Mouse (Mus musculus): ENCODE measurements at regions not wholly inside any gene's neighbourhood (a gene's known extent, or its start where the extent isn't known, plus 50 kb on each side); places are given as distances from the start of the nearest gene placed in this dataset.
A peak's percentile ranks its signal among the peaks of the same experiment; 100 is the strongest.

DNA sequence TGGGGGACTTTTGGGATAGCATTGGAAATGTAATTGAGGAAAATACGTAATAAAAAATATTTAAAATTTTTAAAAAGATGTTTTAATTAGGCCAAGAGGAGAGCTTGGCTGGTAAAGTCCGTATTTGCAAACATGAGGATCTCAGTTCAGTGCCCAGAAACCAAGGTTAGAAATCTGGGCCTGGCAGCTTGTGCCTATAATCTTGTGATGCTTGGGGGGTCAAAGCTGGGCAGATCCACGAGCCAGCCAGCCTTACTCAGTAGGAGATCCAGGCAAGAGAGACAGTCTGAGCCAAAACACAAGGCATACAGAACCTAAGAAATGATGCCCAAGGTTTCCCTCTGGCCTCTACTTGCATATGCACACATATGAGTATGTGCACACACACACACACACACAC lies 54.1 kb upstream of the Cxadr start:
- DNase-seq = no peak

DNA sequence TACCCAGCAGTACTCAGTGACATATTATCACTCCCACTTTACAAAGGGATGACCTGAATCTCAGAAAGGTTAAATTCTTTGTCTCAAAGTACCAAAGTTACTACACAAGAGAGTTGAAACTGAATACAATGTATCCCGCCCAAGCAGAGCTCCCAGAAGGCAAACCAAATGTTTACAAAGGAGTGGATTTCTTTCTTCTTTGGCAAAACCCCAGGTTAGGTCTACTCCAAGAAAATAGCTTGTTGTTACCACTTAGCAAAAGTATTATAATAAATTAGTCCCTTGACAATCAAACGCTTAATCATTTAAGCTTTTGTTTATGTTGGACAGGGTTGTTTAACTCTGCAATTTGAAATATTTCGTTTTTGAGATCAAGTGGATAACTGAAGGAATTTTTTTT lies 58.6 kb upstream of the Cxadr start:
- no peak for DNase-seq

DNA sequence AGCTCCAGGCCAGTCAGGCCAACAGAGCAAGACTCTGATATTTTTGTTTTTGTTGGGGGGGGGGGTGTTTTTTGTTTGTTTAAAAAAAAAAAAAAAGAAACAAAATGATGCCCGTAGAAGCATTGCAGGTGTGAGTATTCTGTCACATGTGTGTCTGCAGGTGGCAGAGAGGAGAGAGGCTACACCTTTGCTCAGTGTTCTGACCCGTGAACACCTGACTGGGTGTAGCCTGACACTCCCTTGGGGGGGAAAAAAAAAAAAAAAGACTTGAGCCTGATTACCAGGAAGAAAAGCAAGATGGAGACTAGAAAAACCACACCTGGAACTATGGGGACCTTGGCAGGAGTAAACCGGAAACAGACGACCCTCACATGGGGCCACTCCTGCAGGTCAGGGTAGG lies 61.1 kb upstream of the Cxadr start:
- DNase-seq = no peak

DNA sequence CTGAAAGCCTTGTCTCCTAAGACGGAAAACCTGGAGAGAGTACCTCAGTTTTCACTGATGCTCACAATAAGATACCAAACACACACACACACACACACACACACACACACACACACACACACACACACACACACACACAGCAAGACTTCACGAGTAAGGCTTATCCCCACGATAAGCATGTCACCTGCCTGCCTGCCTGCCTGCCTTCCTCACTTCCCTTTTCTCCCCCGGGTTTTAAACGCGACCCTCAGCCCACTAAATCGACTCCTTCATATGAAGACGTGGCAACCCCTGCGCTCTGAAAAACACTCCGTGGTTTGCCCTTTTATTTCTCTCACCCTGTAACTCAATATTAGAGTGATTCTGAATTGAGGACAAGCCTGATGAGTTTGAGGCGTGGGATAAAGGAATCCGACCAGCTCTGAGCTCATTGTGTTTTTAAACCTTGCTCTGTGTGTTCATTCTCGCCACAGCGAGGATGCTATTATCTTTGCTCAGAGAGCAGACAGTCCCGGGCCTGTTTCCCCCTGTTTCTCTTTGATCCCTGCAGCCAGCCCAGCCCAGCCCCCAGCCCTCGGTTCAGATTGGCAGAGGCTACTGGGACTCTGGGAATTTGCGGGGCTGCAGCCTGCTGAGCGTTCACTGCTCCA lies 63.1 kb upstream of the Cxadr start:
- DNase-seq = peak in 1 of 2 experiments; percentile 13

DNA sequence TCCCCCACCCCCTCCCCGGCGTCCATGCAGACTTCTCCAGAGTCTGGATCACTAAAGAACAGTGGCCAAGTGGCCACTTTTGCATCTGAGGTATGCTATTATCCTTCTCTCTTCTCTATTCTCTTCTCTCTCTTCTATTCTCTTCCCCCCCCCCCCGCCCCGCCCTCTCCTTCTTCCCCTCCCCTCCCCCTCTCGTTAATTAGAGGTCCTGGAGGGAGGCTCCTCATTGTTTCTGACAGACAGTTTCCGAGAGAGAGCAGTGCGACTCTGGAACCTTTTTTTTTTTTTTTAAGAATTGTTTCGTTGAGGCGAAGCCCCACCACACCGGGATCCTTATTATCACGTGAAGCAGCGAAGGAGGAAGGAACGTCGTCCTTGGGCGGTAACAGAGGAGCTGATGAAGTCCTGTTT lies 63.6 kb upstream of the Cxadr start:
- peak in 1 of 2 experiments; percentile 29 for DNase-seq

DNA sequence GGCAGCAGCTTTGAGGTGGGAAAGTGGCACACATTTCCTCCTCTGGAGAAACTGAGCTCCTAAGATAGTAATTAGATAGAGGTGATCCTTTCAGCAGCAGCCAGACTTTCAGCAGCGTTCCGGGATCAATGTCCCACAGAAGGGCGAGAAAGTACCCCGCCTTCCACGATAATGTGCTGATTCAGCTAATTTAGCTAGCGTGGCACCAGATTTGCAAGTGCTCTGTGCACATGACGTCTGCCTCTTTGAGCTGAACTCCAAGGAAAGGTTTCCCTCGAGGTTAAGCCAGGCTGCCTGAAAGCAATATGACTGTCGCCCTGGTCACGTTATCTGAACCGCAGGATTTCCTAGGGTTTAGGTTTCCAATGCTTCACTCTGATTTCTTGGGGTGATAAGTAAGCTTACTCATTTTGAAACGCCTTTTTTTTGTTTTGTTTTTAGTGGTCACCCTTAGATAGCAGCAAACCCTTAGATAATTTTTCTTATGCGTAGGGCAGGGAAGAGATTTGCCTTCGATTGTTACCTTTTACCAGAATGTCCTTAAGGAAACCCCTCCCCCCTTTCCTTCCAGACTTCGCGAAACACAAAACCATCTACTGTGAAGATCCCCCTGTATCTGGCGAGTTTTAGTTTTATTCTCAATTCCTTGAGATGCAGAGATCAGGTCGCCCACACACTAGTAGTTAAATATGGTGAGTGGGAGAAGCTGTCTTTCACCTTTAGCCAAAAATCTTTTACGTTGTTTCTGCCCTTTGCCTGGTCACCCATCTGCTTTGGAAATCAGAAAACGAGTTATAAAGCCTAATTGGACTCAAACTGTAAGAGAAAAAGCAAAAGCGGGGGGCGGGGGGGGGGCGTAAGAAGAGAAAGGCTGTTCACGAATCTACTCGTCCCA lies 64.3 kb upstream of the Cxadr start:
- peak in 1 of 2 experiments; percentile 26 for DNase-seq

DNA sequence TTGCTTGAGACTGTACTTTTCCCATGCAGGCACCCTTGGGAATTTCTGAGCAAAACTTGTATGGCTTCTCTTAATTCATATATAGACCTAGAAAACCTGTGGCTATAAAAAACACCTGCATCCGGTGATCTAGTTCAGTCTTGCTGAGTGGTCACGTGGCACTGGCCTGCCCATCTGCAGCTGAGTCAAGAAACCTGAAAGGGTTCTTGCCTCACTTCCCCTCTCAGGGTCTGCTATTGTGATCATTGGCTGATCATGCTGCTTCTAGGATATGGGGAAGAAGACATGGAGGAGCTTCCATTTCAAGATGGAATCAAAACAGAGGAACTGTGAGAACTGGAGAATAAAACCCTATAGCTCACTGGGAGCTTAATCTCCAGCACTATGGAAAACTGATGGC lies 69.1 kb upstream of the Cxadr start:
- no peak for DNase-seq

DNA sequence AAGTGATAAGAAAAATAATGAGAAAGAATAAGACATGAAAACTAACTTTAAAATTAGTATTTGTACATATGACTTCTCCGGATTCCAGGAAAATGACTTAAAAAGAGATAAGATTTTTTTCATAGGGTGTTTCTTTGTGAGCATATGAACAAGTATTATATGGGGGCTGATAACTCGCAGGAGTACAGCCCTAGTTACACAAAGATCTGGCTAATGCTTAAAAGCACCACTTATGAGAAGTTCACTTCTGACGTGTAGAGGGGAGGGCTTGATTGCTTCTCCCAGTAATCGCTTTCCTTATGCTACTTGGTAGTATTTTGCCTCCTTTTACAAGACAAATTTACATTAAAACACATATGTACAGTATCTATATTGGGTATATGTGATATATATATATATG lies 72.3 kb upstream of the Cxadr start:
- no peak for DNase-seq

DNA sequence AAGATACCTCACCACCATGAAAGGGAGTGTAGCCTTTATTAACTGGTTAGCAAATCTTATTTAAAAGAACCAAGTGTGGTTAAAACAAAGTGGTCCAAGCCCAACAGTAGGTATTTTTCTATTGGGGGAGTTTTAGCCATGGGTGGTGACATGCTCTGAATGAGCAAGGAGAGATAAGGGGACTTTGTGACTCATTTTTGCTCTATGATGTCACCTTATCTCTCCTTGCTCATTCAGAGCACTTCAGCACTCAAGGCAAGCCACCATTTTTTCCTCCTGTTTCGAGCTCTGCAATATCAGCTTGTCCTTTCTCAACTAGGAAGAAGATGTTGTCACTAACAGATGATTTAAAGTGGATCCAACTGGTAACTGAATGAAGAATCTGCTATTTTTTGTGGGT lies 78.9 kb upstream of the Cxadr start:
- DNase-seq = no peak

DNA sequence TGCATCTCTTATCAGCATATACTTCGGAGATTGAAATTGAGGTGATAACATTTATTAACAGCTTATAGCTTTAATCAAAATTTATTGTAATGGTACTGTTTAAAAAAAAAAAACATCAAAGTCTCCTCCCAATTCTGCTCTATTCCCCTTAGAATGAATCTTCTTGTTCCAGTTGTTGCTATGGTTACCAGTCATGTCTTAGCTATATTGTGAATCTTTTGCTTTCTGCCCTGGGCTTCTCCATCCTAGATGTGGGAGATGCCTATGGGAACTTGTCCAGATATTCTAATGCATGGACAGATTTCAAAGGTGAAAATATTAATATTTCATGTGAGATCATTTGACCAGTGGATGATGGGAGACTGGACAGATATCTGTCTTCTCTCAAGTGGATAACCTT lies 79.5 kb upstream of the Cxadr start:
- DNase-seq = no peak

DNA sequence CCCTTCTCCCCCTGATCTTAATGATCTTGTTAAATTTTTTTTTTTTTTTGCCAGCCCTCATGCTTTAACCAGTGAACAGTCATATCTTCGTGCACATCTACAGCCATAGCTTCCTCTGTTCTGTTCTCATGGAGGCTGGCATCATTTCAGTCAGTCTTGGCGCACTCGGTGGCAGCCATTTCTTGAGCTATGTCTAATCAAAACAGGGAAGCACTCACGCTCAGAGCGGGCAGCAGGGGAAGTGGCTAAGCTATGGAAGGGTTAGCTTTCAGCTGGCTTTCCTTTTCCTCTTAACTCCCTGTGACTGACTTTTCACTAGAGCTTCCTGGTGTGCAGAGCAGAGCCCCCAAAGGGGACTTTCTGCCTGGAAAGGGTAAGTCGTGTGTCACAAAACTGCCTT lies 83.7 kb upstream of the Cxadr start:
- peak; percentile 30 to 48 for DNase-seq

DNA sequence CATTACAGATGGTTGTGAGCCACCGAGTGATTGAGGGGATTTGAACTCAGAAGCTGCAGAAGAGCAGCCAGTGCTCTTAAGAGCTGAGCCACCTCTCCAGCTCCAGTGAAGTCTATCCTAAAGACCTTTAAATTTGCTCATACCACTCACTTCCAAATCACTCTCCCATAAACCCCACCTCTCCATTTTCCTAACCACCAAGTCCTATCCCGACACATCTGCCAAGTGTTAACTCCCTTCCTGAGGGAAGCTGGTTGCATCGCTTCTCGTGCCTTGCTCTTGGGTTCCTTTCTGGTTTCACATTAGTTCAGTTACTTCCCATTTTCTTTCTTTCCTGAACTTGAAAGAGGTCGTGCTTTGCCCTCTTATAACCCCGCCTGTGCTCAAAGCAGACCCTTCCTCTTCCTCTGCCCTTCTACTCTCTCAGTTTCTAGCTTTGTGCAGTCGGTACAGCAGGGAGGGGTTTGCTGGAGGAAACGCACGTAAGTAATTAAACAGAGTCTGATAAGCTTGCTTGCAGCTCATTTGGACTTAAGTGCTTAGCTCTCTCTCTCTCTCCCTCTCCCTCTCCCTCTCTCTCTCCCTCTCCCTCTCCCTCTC lies 84.4 kb upstream of the Cxadr start:
- peak in 1 of 2 experiments; percentile 12 for DNase-seq

DNA sequence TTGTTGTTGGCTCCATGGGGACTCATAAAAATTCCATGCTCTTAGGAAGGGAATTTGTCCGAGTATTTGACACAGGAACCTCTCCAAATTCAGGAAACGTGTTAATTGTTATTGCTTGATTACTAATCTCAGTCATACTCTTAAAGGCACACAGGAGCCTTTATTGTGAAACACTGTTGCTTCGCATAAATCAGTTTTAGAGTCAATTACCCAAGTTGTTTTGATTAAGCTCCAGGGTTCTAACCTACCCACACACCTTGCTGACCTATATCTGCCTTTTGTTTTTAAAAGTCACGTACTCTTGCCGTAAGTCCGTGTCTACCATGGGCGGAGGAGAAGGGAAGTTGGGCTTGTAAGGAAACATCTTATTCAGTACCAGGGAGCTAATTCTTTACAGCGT lies 89.6 kb upstream of the Cxadr start:
- no peak for DNase-seq

DNA sequence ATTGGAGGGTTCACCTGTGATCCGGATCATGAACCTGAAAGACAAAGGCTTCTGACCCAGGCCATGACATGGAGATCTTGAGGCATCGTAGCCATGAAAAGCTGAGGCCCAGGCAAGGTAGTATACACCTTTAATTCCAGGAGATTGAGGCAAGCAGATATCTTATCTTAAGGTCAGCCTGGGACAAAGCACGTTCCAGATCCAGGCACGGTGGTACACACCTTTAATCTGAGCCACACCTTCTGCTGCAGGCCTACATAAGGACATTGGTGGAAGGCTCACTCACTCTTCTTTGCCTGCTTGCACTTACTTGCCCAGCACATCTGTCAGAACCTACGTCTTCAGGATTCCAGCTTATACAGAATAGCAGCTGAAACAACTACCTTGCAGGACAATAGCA lies 93.0 kb upstream of the Cxadr start:
- no peak for DNase-seq

DNA sequence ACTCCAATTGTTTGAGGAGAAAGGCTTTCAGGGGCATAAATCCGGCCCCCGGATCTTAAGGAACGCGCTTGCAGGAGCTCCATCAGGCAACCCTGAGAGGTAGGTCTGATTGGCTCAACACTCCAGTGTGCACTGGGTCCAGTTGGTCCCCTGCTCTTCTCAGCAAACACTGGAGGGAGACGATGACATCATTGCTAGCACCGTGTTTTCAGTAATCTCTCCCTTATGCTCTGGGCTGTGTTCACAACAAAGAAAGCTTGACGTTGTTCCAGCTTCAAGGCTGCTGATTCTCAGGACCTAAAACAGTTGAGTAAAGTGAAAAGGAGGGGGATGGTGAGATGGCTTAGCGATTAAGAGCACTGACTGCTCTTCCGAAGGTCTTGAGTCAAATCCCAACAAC lies 97.0 kb upstream of the Cxadr start:
- no peak for DNase-seq

DNA sequence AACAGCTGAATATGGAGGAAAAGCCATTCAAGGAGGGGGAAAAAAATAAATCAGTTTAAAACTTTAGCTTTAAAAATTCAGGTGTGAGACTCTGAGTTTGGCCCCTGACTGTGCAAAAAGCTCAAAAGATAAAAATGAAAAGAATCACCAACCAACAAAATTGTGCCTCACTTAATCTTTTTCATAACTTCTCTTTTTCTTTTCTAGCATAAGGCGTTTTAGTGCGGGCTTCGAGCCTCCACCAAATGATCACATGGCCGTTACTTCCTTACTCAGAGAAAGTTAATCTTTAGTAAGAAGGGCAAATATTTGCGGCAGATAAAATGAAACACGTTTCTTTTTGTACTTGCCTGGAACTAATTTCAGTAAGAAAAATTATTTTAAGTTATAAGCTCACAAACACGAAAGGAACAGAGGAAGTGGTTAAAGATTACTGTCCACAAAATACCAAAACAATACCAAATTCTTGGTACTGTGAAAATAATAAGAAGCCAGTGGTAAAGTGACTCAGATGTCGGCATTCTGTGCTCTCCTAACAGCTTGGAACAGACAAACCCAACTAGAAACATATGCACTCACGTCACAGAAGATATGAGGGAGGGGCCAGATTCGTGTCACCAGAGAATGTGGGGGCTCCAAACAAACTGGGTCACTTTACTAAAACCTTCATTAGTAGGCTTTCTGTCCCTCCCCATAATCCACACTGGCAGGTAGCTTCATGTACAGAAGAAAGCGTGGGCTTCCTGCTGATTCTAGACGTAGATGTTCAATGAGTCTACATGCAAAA lies 101.1 kb upstream of the Cxadr start:
- no peak for DNase-seq

DNA sequence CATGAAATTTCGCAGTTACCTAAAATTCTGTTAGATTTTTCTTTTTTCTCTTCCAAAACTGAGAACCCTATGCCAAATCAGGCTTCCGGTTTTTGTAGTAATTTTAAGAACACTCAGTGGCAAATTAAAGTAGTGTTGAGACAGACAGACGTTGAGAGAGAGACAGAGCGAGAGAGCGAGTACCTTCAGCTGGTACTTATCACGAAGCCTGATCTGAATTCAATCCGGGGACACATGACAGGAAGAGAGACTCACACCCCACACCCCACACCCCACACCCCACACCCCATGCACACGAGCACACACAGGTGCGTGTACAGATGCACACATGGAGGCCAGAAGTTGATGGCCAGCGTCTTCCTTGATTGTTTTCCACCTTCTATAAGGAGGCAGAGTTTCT lies 102.0 kb upstream of the Cxadr start:
- no peak for DNase-seq

DNA sequence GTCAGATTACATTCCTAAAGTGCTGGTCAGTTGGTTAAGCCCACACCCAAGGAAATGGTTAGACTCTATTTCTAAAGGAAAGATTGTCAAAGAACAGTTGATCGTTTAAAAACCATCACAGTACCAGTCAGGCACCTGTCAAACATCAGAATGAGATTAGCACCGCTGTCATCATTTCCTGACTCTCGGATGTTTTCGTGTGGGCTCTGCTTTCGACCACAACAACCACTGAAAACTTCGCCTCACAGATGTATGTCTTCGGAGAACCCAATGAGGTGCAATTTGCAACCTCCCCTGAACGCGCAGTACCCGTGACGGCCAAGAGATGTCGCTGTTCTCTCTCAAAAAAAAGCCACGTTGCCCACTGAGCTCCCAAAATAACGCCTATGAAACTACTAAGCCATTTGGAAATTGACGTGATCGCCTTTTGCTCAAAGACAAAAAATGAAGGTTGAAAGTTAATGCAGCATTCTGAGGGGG lies 102.6 kb upstream of the Cxadr start:
- peak; percentile 53 to 88 for DNase-seq

DNA sequence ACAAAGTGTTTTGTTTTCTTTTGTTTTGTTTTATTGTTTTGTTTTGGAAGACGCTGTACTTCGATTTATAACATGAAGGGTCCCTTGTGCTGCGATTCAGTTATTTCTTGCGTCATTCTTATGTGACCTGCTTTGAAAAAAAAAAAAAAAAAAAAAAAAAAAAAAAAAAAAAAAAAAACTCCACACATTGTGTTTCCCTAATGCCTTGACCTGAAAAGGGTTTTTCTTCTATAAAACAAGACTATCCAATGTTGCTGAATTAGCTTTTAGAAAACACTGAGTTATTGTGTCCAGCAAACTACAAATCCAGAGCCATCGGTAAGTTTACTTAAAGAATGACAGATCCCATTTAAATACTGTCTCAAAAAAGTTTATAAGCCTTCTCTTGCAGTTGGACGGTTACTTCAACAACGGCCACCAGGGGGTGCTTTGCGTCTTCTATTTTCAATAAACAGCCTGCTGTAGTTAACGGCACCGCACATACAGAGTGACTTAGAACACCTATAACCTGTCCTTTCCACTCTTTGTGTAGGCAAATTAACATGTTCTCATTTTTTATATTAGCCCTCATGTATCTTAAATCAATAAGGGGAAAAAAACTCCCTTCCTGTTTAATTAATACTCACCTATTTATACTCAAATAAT lies 103.9 kb upstream of the Cxadr start:
- DNase-seq = peak; percentile 70 to 90

DNA sequence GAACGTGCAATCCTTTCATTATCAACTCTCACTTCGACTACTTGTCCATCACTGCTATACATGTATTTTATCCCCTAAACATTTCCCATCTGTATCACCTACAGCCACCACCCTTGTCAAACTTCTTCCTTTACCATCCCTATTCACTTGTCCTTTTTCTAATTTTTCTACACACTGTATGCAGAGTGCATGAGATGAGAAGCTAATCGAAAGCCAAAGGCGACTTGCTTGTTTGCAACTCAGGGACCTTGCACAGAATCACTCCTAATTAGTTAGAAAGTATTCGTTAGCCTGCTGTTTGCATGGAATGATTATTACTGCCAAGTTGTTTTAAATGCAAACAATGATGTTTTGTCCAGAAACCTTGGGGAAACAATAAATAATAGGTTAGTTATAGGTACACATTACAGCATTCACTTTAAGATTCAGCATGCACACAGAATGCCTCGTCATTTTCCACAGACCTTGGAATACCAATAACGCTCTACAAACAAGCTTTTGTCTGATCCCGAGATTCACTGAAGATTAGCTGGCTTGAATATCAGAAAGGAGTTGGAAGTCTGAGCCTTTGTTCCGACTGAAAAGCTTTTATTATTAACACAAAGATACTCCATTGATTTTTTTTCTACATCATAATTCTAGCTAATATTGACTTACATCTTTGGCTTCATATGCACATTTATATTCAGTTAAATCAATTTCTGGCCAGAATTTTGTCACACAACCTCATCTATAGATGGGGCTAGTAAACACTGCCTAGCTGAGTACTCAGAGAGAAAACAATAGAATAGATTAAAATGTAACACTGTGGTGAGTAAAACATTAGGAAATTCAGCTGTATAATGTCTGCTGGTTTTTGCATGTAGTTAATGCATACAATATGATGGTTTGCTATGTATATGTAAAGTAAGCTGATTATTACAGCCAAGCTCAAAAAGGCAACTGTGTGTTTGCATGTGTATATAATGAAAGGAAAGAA lies 130.4 kb upstream of the Cxadr start:
- DNase-seq = no peak

DNA sequence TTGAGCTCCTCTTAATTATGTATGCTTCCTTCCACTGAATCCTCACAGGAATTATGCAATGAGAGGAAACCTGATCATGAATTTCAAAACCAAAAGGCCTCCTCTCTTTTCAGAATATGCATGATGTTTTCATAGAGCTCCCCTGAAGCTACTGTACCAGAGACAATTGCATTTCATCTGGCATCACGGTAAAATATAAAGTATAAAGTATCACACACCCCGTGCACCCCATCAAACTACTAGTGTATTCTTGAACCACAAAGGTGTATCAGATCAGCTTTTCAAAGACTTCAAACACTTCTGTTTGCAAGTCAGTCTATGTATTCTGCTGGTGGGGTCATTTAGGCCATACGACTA lies 144.4 kb upstream of the Cxadr start:
- DNase-seq = no peak
